8 mouse cellular contexts compared by ENCODE assay signal in the genomic region with DNA sequence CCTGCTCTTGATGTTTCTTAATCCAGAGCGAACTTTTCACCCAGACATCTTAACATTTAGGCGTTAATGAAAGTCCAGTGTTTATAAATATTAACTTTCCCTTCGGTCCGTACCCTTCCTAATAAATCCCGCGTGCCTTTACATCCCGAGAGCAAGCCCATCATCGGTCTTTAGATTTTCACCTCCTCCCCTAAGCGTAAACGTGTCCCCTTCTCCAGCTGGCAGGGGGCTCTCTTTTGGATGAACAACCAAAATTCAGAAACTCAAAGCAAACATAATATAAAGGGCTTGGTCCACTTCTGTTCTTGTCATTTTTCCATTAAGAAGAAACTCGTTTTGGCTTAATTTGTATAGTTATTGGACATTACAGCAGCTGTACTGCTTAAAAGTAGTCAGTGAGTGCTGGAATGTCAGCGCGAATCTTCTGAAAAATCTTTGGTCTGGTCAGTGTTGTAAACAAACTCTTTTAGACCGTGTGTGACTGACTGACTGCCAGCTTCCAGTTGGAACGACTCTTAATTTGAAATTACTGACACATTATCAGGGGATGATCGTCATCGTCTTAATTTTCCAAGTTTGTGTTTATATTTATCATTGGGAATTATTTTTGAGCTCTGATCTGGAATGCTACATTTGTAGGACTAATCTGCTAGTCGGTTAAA. TPM values are rescaled to one million over a fixed set of nuclear protein-coding genes. Genes with fewer than 3 reads are reported as not detected.
DNase-seq lines count a peak whose midpoint lies in the region; ATAC-seq and TF ChIP-seq lines count a peak whose summit lies in the region.

No protein-coding gene starts in this region.

- H3K27me3 ChIP-seq in cerebellum, adult 2 months (ENCODE audit: control insufficient read depth, insufficient read depth, low read length), result no peaks in the 10 kb centered on the region
- H3K27me3 ChIP-seq in heart, embryonic 15.5 days, result no peaks in the 10 kb centered on the region
- H3K27me3 ChIP-seq in limb, embryonic 10.5 days (ENCODE audit: low read depth, poor library complexity, severe bottlenecking), result no peaks in the 10 kb centered on the region
- H3K27me3 ChIP-seq in midbrain, postnatal 0 days (ENCODE audit: insufficient read depth, low read length), result no peaks in the 10 kb centered on the region

- no peaks in the 10 kb centered on the region; the same call in 1 of the 2 replicates for H3K4me1 ChIP-seq in cerebellum, adult 2 months (ENCODE audit: control insufficient read depth, insufficient read depth, low read length)
- peaks cover 29% of the 10 kb centered on the region for H3K4me1 ChIP-seq in heart, embryonic 15.5 days (replicated peaks)
- H3K4me1 ChIP-seq in limb, embryonic 10.5 days, result peaks cover 19% of the 10 kb centered on the region
- H3K4me1 ChIP-seq in midbrain, postnatal 0 days (ENCODE audit: insufficient read depth, low read length), result no peaks in the 10 kb centered on the region

- WGBS in cerebellum, adult 2 months, result 3% methylated on average over 18 of the region's 18 CpGs
- 2% methylated on average over 18 of the region's 18 CpGs for WGBS in heart, embryonic 15.5 days
- 7% methylated on average over 18 of the region's 18 CpGs for WGBS in limb, embryonic 10.5 days
- 3% methylated on average over 18 of the region's 18 CpGs for WGBS in midbrain, postnatal 0 days

- no peaks in the 10 kb centered on the region for H3K36me3 ChIP-seq in heart, embryonic 15.5 days
- no peaks in the 10 kb centered on the region for H3K36me3 ChIP-seq in limb, embryonic 10.5 days
- H3K36me3 ChIP-seq in midbrain, postnatal 0 days (ENCODE audit: insufficient read depth, low read length), result no peaks in the 10 kb centered on the region

- peak overlapping the region; percentile 70 for H3K4me2 ChIP-seq in heart, embryonic 15.5 days
- H3K4me2 ChIP-seq in midbrain, postnatal 0 days (ENCODE audit: low read depth, low read length, poor library complexity, severe bottlenecking), result peak overlapping the region; percentile 92

- TF ChIP-seq POLR2A in cerebellum, adult 2 months (IDR thresholded peaks at IDR 0.05; ENCODE audit: borderline replicate concordance, insufficient read depth, low read length), result no peak

- H3K27ac ChIP-seq in cerebellum, adult 2 months (ENCODE audit: insufficient read depth, low read length), result 0 out of 2 replicates have a peak overlapping the region, but pooled peaks have one; percentile 87
- peak overlapping the region; percentile 96 for H3K27ac ChIP-seq in heart, embryonic 15.5 days
- H3K27ac ChIP-seq in limb, embryonic 10.5 days, result peak overlapping the region; percentile 94
- no peak overlapping the region for H3K27ac ChIP-seq in midbrain, postnatal 0 days (ENCODE audit: low read depth, low read length)

- H3K4me3 ChIP-seq in cerebellum, adult 2 months (replicated peaks; ENCODE audit: insufficient read depth, low read depth, low read length), result peak overlapping the region; percentile 89
- H3K4me3 ChIP-seq in heart, embryonic 15.5 days, result peak overlapping the region; percentile 85
- H3K4me3 ChIP-seq in limb, embryonic 10.5 days, result peak overlapping the region; percentile 89
- H3K4me3 ChIP-seq in midbrain, postnatal 0 days (ENCODE audit: low read depth, low read length), result peak overlapping the region; percentile 85

- H3K9ac ChIP-seq in heart, embryonic 15.5 days, result peak overlapping the region; percentile 91
- H3K9ac ChIP-seq in midbrain, postnatal 0 days (replicated peaks; ENCODE audit: low read length, poor library complexity, severe bottlenecking), result peak overlapping the region; percentile 82

- DNase-seq in cerebellum, adult 2 months, result peak in 1 of 2 experiments; percentile 15
- DNase-seq in cerebellum, adult 11-12 months, result no peak
- DNase-seq in embryo, embryonic 10 days (ENCODE audit: low spot score), result peak; percentile 24
- peak; percentile 33 for DNase-seq in limb, embryonic 10.5 days (ENCODE audit: low spot score)
- DNase-seq in midbrain, postnatal 0 days (ENCODE audit: low spot score), result no peak
- no peak for DNase-seq in natural killer cell, adult 2 months (ENCODE audit: low spot score in 2 of 2)
- DNase-seq in thymus, postnatal 36 days, result no peak

- no peak for TF ChIP-seq CTCF in cerebellum, adult 2 months (IDR thresholded peaks at IDR 0.05; ENCODE audit: borderline replicate concordance, insufficient read depth, low read depth, low read length)
- no peak for TF ChIP-seq CTCF in midbrain, postnatal 0 days (IDR thresholded peaks at IDR 0.05)

- H3K9me3 ChIP-seq in heart, embryonic 15.5 days (replicated peaks), result no peaks in the 10 kb centered on the region
- no peaks in the 10 kb centered on the region for H3K9me3 ChIP-seq in limb, embryonic 10.5 days (replicated peaks)
- H3K9me3 ChIP-seq in midbrain, postnatal 0 days (ENCODE audit: low read length), result no peaks in the 10 kb centered on the region

- ATAC-seq in heart, embryonic 15.5 days (replicated peaks; ENCODE audit: insufficient number of reproducible peaks, insufficient read depth, low FRiP score, low read depth), result no peak
- no peak for ATAC-seq in midbrain, postnatal 0 days (ENCODE audit: low FRiP score)

RNA-seq across cellular contexts. Expression of gene Il6st, which starts 0.9 kb away (rescaled TPM):
- polyA plus RNA-seq in cerebellum, adult 2 months (2012; rRNA removed), result 32.4 and 32.8 TPM in 2 replicates
- polyA plus RNA-seq in heart, embryonic 15.5 days (2015; fragmentation: Nextera tagmentation; extraction: Ambion mirVana), result 40.1 and 47.7 TPM in 2 replicates
- 16.1 and 21.3 TPM in 2 replicates for polyA plus RNA-seq in limb, embryonic 10.5 days (2016; fragmentation: Nextera tagmentation; extraction: Ambion mirVana)
- total RNA-seq in midbrain, postnatal 0 days (2014; rRNA removed), result 35.8 and 36.1 TPM in 2 replicates
- polyA plus RNA-seq in midbrain, postnatal 0 days (2015; fragmentation: Nextera tagmentation; extraction: Ambion mirVana), result 19.6 and 20.5 TPM in 2 replicates

Comparison
In these comparisons a context has a peak if more than half of its experiments do, and no peak if none do; other contexts are left out.
1. DNase-seq: peak in embryo, embryonic 10 days (single experiment) and limb, embryonic 10.5 days (single experiment); none in cerebellum, adult 11-12 months (single experiment), midbrain, postnatal 0 days (single experiment), natural killer cell, adult 2 months (0 of 2) and thymus, postnatal 36 days (0 of 2).
2. Peak in every context shown above with its lines, with median percentiles within 50 percentile points of each other: H3K4me3 ChIP-seq.